Mouse (Mus musculus): ENCODE data around the gene Vps37c. TPM values are rescaled to one million over a fixed set of nuclear protein-coding genes. Genes with fewer than 3 reads are reported as not detected.

Gene Vps37c
- polyA plus RNA-seq, 1 experiment from 2014 or later: 23.1 TPM

DNA sequence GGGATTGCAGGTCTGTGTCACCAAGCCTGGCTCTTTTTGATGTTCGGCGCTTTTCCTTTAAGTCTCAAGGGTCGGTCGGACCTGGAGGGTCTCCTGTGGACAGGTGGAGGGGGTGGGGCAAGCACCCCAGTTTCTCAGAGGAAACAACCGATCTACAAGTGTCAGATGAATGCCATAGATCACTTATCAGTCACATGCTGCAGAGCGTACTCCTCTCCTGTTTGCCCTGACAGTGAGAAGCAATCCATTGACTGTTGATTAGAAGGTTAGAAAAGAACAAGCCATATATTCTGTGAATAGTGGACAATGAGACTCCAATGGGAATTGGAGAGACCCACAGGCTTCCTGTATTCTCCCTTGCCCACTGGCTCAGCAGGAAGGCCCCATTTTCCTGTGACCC, 61.6 kb downstream of the Vps37c start:
- H3K4me3 ChIP-seq (ENCODE audit: low read depth, low read length): no peak overlapping the region
- H3K9me3 ChIP-seq (ENCODE audit: control insufficient read depth, low read length): no peaks in the 10 kb centered on the region
- WGBS: 80% methylated on average over 6 of the region's 6 CpGs
- no peak overlapping the region for H3K9ac ChIP-seq (replicated peaks; ENCODE audit: low read depth, low read length)
- no peak overlapping the region for H3K27ac ChIP-seq (ENCODE audit: low read depth, low read length)
- no peak for ATAC-seq (ENCODE audit: low read depth)
- H3K27me3 ChIP-seq (ENCODE audit: control insufficient read depth, insufficient read depth, low read length): no peaks in the 10 kb centered on the region
- H3K4me2 ChIP-seq (ENCODE audit: low read depth, low read length): no peak overlapping the region
- no peaks in the 10 kb centered on the region for H3K36me3 ChIP-seq (ENCODE audit: control insufficient read depth, insufficient read depth, low read length)
- H3K4me1 ChIP-seq (ENCODE audit: control insufficient read depth, insufficient read depth, low read length): no peaks in the 10 kb centered on the region

- no peak overlapping the region for H3K4me3 ChIP-seq (ENCODE audit: low read depth, low read length)
- no peaks in the 10 kb centered on the region for H3K9me3 ChIP-seq (ENCODE audit: control insufficient read depth, low read length)
- H3K4me2 ChIP-seq (ENCODE audit: low read depth, low read length): no peak overlapping the region
- 100% methylated on average over 1 of the region's 1 CpGs for WGBS
- no peak overlapping the region for H3K9ac ChIP-seq (replicated peaks; ENCODE audit: low read depth, low read length)
- no peaks in the 10 kb centered on the region for H3K4me1 ChIP-seq (ENCODE audit: control insufficient read depth, insufficient read depth, low read length)
- no peak overlapping the region for H3K27ac ChIP-seq (ENCODE audit: low read depth, low read length)
- no peak for ATAC-seq (ENCODE audit: low read depth)
- H3K27me3 ChIP-seq (ENCODE audit: control insufficient read depth, insufficient read depth, low read length): no peaks in the 10 kb centered on the region
- H3K36me3 ChIP-seq (ENCODE audit: control insufficient read depth, insufficient read depth, low read length): no peaks in the 10 kb centered on the region
These were observed 63.1 kb downstream of the Vps37c start for GRCm38 (mm10) chr19:10751607-10752006.

- Histone ChIP-seq H3K4me3 (ENCODE audit: low read depth, low read length) (no peak overlapping the region), H3K27me3 (ENCODE audit: control insufficient read depth, insufficient read depth, low read length) (no peaks in the 10 kb centered on the region), H3K4me1 (ENCODE audit: control insufficient read depth, insufficient read depth, low read length) (no peaks in the 10 kb centered on the region), H3K4me2 (ENCODE audit: low read depth, low read length) (no peak overlapping the region), H3K9me3 (ENCODE audit: control insufficient read depth, low read length) (no peaks in the 10 kb centered on the region), H3K36me3 (ENCODE audit: control insufficient read depth, insufficient read depth, low read length) (no peaks in the 10 kb centered on the region), H3K9ac (replicated peaks; ENCODE audit: low read depth, low read length) (no peak overlapping the region), H3K27ac (ENCODE audit: low read depth, low read length) (no peak overlapping the region)
- ATAC-seq (ENCODE audit: low read depth): no peak
- WGBS: 90% methylated on average over 6 of the region's 6 CpGs
These were observed 63.6 kb downstream of the Vps37c start for GRCm38 (mm10) chr19:10752106-10752505.

DNA sequence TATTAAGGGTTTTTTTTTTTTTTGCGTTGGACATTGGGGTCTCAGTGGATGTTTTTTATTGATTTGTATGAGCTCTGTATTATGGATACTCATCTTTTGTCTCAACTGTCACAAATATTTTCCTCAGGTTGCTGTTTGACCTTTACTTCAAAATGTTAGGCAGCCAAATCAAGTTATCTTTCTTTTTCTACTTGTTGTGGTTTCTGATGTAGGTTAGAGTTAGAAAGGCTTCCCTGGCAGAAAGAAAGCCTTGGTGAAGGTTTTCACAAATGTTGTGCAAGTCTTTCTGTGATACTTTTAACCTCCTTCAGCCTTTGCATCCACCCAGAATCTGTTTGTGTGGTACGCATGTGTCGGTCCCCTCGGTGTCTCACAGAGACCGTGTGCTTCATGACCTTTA, 64.1 kb downstream of the Vps37c start:
- ATAC-seq (ENCODE audit: low read depth): no peak
- WGBS: 96% methylated on average over 5 of the region's 5 CpGs
- H3K9me3 ChIP-seq (ENCODE audit: control insufficient read depth, low read length): no peaks in the 10 kb centered on the region
- no peak overlapping the region for H3K4me3 ChIP-seq (ENCODE audit: low read depth, low read length)
- no peaks in the 10 kb centered on the region for H3K36me3 ChIP-seq (ENCODE audit: control insufficient read depth, insufficient read depth, low read length)
- no peaks in the 10 kb centered on the region for H3K4me1 ChIP-seq (ENCODE audit: control insufficient read depth, insufficient read depth, low read length)
- no peak overlapping the region for H3K9ac ChIP-seq (replicated peaks; ENCODE audit: low read depth, low read length)
- H3K27me3 ChIP-seq (ENCODE audit: control insufficient read depth, insufficient read depth, low read length): no peaks in the 10 kb centered on the region
- no peak overlapping the region for H3K27ac ChIP-seq (ENCODE audit: low read depth, low read length)
- H3K4me2 ChIP-seq (ENCODE audit: low read depth, low read length): no peak overlapping the region

DNA sequence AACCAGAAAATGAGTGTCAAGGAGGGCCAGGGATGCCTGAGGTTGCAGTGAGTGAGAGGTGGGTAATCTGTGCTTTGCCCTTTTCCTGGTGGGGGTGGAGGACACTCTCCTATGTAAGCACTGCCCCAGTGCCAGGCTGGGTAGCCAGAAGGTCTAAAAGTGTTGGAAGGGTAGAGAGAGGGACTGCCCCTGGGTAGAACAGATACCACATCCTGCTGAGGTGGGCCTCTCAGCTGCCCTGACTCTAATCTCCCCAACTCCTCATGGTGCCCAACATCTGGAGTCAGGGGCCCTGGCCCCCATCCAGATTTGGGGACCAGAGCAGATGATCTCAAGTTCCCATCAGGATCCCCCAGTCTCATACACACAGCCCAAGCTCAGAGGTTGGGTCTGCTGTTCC, 68.6 kb downstream of the Vps37c start:
- Histone ChIP-seq H3K4me1 (ENCODE audit: control insufficient read depth, insufficient read depth, low read length) (no peaks in the 10 kb centered on the region), H3K27me3 (ENCODE audit: control insufficient read depth, insufficient read depth, low read length) (no peaks in the 10 kb centered on the region), H3K4me3 (ENCODE audit: low read depth, low read length) (no peak overlapping the region), H3K9me3 (ENCODE audit: control insufficient read depth, low read length) (no peaks in the 10 kb centered on the region), H3K9ac (replicated peaks; ENCODE audit: low read depth, low read length) (no peak overlapping the region), H3K27ac (ENCODE audit: low read depth, low read length) (no peak overlapping the region), H3K36me3 (ENCODE audit: control insufficient read depth, insufficient read depth, low read length) (no peaks in the 10 kb centered on the region), H3K4me2 (ENCODE audit: low read depth, low read length) (no peak overlapping the region)
- ATAC-seq (ENCODE audit: low read depth): no peak

DNA sequence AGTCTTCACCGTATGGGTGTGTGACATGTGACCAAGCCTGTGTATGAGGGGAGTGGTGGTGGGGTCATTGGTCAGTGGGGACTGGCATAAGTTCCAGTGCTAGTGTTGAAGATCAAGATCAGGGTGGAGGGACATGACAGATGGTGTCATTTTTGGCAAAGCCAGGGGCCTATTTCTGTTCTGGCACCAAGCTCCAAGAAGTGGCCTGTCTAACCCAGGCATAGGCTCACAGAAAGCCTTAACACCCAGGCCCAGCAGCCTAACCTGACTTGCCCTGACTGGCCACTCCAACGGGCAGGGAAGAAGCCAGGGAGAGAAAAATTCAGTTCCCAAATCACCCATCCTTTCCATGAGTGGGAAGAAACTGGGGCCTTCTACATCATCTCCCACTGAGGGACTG, 69.0 kb downstream of the Vps37c start:
- Histone ChIP-seq H3K27ac (ENCODE audit: low read depth, low read length) (no peak overlapping the region), H3K9me3 (ENCODE audit: control insufficient read depth, low read length) (no peaks in the 10 kb centered on the region), H3K36me3 (ENCODE audit: control insufficient read depth, insufficient read depth, low read length) (no peaks in the 10 kb centered on the region), H3K27me3 (ENCODE audit: control insufficient read depth, insufficient read depth, low read length) (no peaks in the 10 kb centered on the region), H3K4me3 (ENCODE audit: low read depth, low read length) (no peak overlapping the region), H3K4me2 (ENCODE audit: low read depth, low read length) (no peak overlapping the region), H3K4me1 (ENCODE audit: control insufficient read depth, insufficient read depth, low read length) (no peaks in the 10 kb centered on the region), H3K9ac (replicated peaks; ENCODE audit: low read depth, low read length) (no peak overlapping the region)
- WGBS: 88% methylated on average over 2 of the region's 2 CpGs
- no peak for ATAC-seq (ENCODE audit: low read depth)

- H3K4me1 ChIP-seq (ENCODE audit: control insufficient read depth, insufficient read depth, low read length): no peaks in the 10 kb centered on the region
- no peaks in the 10 kb centered on the region for H3K27me3 ChIP-seq (ENCODE audit: control insufficient read depth, insufficient read depth, low read length)
- no peak for ATAC-seq (ENCODE audit: low read depth)
- H3K4me2 ChIP-seq (ENCODE audit: low read depth, low read length): no peak overlapping the region
- H3K27ac ChIP-seq (ENCODE audit: low read depth, low read length): no peak overlapping the region
- H3K9me3 ChIP-seq (ENCODE audit: control insufficient read depth, low read length): no peaks in the 10 kb centered on the region
- 36% methylated on average over 6 of the region's 6 CpGs for WGBS
- no peak overlapping the region for H3K9ac ChIP-seq (replicated peaks; ENCODE audit: low read depth, low read length)
- H3K36me3 ChIP-seq (ENCODE audit: control insufficient read depth, insufficient read depth, low read length): no peaks in the 10 kb centered on the region
- H3K4me3 ChIP-seq (ENCODE audit: low read depth, low read length): no peak overlapping the region
These were observed 70.2 kb downstream of the Vps37c start for GRCm38 (mm10) chr19:10758708-10759107.

GRCm38 (mm10) chr19:10759525-10759924, 71.0 kb downstream of the Vps37c start:
- no peaks in the 10 kb centered on the region for H3K27me3 ChIP-seq (ENCODE audit: control insufficient read depth, insufficient read depth, low read length)
- H3K4me3 ChIP-seq (ENCODE audit: low read depth, low read length): no peak overlapping the region
- no peak overlapping the region for H3K4me2 ChIP-seq (ENCODE audit: low read depth, low read length)
- no peak for ATAC-seq (ENCODE audit: low read depth)
- no peak overlapping the region for H3K27ac ChIP-seq (ENCODE audit: low read depth, low read length)
- no peaks in the 10 kb centered on the region for H3K36me3 ChIP-seq (ENCODE audit: control insufficient read depth, insufficient read depth, low read length)
- H3K9ac ChIP-seq (replicated peaks; ENCODE audit: low read depth, low read length): no peak overlapping the region
- H3K9me3 ChIP-seq (ENCODE audit: control insufficient read depth, low read length): no peaks in the 10 kb centered on the region
- H3K4me1 ChIP-seq (ENCODE audit: control insufficient read depth, insufficient read depth, low read length): no peaks in the 10 kb centered on the region

DNA sequence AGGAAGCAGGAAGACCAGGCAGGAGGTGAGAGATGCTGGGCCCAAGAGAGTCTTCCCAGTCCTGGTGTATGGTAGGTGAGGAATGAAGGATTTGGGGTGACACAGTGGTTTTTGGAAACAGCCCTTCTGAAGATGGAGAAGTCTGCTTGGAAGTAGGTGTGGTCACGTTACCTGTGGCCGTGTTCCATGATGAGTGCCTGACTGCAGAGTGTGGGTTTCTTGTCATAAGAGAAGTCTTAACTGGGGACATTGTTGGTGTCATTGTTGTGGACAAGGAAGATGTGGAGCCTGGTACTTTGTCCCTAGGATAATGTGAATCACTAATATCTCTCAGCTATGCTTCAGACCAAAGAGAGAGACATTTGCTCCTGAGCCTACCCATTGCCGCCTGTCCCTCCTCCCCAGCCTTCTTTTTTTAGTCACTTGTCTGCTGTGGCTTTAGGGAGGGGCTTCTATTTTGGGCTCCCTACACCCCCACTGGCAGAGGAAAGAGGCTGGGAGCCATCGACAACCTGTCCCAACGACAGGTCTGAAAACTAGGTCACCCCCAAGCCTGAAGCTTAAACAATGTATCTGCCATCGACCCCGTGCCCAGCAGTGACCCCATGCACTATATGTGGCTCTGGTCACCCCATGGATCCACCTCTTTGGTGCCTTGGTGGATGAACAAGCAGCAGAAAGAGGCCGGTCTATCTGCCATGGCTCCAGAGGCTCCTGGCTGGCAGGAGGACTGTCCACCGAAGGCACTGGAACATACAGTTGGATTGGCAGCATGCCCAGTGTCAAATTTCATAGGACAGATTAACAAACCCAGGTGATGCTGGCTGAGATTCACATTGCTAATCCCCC, 71.7 kb downstream of the Vps37c start:
- WGBS: 92% methylated on average over 9 of the region's 9 CpGs

More for the DNA sequence above, 71.7 kb downstream of the Vps37c start:
- H3K27me3 ChIP-seq (ENCODE audit: control insufficient read depth, insufficient read depth, low read length): no peaks in the 10 kb centered on the region
- H3K36me3 ChIP-seq (ENCODE audit: control insufficient read depth, insufficient read depth, low read length): no peaks in the 10 kb centered on the region
- no peak overlapping the region for H3K27ac ChIP-seq (ENCODE audit: low read depth, low read length)
- no peaks in the 10 kb centered on the region for H3K4me1 ChIP-seq (ENCODE audit: control insufficient read depth, insufficient read depth, low read length)
- no peak for ATAC-seq (ENCODE audit: low read depth)
- H3K9ac ChIP-seq (replicated peaks; ENCODE audit: low read depth, low read length): no peak overlapping the region
- no peaks in the 10 kb centered on the region for H3K9me3 ChIP-seq (ENCODE audit: control insufficient read depth, low read length)
- no peak overlapping the region for H3K4me3 ChIP-seq (ENCODE audit: low read depth, low read length)
- no peak overlapping the region for H3K4me2 ChIP-seq (ENCODE audit: low read depth, low read length)

Measured in neural tube, embryonic 14.5 days (tissue).